Mouse (Mus musculus) heart, adult 2 months (tissue): ENCODE results near the gene Bloc1s3.
"Not testable (repeated sequence)": the region's sequence is repeated elsewhere in the genome, so short reads cannot be mapped to it uniquely, and the experiment has no call there.

Experiments
- CTCF ChIP-seq: fragments of 200-600 bp; IDR thresholded peaks from 2 replicates; pipeline ENCODE4 v1.8.1; 2022; ENCODE audit warnings: antibody characterized with exemption, mild to moderate bottlenecking, moderate library complexity
- POLR2A ChIP-seq: fragments of 200-500 bp; IDR thresholded peaks from 2 replicates; pipeline ENCODE4 v1.6.1; 2011; ENCODE audit warnings: mild to moderate bottlenecking, low read depth, low read length, control low read depth; ENCODE audit not compliant: insufficient read depth

DNA sequence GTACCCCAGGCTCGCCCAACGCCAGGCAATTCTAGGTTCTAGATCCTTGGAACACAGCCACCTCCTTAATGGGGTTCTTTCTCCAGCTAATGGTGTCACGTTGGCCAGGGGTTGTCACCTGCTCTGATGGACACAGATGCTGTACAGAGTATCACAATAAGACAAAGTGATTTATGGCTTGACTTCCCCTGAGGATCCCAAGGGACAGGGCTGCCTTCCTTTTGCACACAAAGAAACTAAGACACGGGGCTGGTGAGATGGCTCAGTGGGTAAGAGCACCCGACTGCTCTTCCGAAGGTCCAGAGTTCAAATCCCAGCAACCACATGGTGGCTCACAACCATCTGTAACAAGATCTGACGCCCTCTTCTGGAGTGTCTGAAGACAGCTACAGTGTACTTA lies 3.8 kb upstream of the Bloc1s3 start:
- not testable (repeated sequence) for TF ChIP-seq CTCF, POLR2A
